Mouse (Mus musculus) hindlimb bud, embryonic 11.5 days (tissue): ENCODE measurements around the gene Dpf1.

Source experiments
- DNase-seq: peaks from one replicate; pipeline ENCODE4 v3.0.0-alpha.2; 2012; ENCODE audit warnings: low read depth, low spot score; ENCODE audit errors: extremely low spot score

Gene Dpf1

DNA sequence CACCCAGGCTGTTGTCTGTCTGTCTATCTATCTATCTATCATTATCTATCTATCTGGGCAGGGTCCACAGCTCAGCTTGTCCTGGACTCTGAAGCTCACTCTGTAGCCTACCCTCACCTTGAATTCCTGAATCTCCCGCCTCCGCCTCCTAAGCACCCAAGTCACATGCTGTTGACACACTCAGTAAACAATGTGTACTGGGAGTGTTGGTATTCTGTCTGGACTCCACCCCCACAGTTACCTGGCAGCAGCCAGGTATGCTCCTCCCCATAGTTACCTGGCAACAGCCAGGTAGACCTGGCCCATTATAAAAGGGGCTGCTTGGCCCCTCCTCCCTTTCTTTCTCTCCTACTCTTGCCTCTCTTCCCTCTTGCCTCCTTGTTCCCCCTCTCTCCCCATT is 15.7 kb upstream of the Dpf1 start:
- DNase-seq = no peak

DNA sequence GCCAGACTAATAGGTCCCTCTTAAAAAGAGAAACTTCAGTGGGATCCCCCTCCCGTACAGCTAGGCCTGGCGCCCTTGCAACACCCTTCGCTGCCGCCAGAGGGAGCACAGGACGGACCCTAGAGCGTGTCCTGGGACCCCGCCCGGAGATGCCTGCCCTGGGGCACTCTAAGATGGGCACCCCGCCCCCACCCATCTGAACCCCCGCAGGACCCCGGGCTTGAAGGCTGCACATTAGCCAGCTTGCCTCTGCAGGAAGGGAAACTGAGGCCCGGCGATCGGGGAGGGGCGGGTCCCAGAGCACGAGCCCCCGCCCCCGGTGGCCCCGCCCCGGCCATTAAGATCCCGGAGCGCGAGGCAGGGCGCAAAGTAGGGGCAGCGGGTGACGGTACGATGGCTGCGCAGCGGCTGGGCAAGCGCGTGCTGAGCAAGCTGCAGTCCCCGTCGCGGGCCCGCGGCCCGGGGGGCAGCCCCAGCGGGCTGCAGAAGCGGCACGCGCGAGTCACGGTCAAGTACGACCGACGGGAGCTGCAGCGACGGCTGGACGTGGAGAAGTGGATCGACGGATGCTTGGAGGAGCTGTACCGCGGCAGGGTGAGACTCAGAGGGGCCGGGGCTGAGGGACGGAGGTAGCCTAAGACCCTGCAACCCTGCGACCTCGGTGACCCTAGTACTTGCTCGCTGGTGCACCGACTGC is 14.7 kb upstream of the Dpf1 start, which contains the start of gene Ppp1r14a:
Ppp1r14a (plus strand) TSS at position 367 of the 697 bp plus-strand sequence.
- DNase-seq = no peak

DNA sequence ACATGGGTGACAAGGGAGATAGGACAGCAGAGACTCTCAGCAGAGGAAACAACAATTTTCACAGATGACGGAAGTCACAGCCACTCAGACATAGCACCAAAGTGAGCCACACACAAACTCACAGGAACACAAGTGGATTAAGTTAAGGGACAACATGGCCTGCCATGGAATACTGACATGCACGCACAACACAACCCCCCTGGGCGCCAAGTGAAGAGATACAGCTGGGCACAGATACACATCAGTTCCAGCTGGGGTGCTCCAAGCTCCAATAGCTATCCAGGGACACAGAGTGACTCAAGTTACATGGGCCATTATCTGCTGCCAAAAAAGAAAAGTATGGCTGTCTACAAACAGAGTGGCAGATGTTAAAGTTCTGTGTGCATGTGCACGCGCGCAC is 13.9 kb upstream of the Dpf1 start:
- DNase-seq = no peak

DNA sequence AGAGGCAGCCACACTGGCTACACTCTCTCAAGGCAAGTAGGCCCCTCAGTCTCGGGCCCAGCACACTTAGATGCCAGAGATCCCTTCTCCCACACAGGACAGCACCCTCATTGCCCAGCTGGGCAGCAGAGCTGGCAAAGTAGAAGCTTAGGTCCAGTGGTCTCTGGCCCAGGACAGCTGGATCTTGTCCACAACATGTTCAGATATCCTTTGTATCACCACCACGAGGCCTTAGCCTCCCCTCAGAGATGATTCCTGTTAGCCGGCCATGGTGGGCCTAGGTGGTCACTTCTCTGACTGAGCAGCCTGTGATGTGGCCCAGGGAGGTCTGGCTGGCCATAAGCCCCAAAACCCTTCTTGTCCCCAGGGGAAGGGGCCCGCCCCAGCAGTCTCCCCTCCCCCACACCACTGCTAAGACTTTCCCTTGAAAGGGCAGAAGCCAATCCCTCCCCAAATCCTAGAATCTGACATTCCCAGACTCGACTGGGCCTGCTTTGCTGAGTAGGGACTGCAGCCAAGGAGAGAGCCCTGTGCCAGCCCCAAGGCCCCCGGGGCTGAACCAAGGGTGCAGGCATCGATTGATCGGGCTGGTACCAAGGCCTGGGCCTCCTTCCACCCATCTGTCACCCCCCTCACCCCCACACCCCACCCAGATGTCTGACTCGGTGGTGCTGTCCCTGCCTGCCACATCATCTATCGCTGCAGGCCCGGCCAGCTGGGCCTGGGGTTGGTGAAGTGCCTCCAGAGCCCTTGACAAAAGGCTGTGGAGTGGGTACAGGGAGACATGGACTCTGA is 12.9 kb upstream of the Dpf1 start:
- DNase-seq = no peak

DNA sequence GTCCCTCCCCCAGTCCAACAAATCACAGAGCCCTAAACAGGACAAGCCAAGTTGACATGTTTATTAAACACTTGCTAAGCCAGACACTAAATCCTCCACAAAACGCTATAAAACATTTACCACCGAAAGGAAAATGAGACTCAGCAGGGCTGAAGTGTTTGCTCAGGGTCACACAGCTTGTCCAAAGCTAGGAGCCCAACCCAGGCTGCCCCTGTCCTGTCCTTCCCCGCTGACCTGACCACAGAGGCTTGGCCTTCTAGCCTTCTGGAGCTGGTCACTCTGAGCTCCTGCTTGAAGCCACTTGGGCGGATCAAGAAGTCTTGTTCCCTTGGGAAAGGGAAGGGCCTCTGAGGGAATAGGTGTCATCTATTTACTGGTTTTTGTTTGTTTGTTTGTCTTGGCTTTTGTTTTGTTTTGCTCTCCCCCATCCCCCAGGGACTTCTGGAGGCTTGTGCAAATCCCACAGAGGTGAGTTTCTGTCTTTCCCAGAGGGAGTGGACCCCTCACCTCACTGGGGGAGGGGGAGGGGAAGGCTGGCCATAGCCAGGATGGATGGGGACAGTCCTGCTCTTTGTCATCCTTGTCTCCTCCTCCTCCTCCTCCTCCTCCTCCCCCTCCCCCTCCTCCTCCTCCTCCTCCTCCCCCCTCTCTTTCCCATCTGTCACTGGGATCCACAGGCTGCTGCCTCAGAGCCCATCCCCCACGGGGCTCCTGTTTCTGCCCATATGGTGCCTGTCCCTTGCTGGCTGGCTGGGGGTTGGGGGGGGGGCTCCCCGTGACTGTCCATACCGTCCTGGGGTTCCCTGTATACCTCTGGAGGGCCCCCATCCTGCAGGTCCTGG is 11.9 kb upstream of the Dpf1 start:
- DNase-seq = no peak

DNA sequence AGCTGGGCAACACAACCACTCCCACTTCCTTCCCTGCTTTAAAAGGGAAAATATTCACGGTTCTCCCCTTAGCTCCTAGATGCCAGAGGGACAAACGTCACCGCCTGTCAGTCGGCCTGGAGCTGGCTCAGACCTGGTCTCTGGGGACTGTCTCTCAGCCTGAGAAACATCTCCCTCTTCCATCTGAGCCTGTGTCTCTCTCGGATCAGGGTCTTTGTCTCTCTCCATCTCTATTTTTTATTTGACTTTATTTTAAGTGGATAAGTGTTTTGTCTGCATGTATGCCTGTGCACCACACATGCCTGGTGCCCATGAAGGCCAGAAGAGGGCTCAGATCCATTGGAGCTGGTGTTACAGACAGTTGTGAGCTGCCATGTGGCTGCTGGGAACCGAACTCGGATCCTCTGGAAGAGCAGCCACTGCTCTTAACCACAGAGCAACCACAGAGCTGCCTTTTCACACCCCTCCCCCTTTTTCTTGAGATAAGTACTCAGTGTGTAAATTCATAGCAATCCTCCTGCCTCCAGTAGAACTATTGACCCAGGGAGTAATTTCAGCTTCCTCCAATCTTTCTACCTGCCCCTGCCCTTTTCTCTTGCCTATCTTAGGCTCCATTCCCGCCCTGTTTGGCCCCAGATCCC is 11.2 kb upstream of the Dpf1 start:
- no peak for DNase-seq

DNA sequence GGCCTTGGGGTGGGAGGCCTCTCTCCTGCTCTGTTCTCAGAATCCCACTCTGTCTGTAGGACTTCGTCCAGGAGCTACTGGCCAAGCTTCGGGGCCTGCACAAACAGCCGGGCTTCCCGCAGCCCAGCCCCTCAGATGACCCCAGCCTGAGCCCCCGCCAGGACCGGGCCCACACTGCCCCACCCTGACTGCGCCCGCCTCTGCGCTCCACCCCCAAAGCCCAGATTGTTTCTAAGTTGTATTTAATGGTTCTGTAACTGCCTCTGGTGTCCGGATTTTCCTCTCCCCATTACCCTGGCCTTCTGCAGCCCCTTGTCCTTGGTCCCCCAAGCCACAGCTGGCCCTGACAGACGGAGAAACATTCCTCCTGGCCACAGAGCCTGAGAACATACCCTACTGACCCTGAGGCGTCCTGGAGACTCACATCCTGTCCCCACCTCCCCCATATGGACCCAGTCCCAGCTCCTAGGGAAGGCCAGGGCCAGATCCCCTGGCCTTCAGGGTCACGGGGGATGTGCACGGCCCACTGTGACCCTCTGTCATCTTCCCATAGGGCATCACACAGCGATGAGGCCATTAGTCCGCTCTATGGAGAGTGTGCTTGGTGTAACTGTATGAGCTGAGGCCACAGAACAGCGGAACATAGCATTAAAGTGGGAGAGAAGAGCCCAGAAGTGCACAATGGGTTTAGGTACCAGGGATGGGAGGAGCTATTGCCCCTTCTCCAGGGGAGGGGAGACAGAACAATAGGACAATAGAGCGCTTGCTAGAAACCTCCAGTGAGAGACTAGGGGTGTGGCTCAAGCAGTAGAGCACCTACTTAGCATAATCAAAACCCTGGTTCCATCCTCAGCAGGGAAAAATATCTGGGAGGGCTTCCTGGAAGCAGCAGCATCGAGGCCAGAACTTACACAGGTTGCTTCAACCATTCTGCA is 10.4 kb upstream of the Dpf1 start:
- no peak for DNase-seq

DNA sequence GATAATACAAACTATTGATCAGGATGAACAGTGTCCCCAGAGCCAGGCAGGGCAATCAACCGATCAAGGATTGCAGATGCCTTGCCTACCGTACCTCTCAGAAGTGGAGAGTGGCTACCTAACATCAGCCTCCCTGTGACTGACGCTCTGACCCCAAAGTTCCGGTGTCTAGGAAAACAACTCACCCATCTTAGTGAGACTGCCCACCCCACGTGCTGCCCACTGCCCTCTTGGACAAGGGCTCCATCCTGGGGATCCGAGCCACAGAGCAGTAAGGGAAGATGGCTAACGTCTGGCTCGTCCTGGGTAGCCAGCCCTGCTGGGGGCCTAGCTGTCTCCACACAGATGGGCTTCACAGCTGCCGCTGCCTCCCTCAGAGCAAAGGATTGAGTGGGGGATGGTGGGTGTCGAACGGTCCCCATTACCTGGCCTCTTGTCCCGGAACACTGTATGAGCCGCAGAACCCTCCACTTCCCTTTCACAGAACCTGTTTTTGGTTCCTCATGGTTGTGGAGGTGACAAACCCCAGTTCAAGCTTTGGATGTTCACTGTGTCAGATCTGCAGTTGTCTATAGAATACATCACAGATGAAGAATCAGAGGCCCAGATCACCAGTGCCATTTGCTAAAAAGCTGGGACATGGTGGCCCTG is 9.5 kb upstream of the Dpf1 start:
- DNase-seq = no peak

DNA sequence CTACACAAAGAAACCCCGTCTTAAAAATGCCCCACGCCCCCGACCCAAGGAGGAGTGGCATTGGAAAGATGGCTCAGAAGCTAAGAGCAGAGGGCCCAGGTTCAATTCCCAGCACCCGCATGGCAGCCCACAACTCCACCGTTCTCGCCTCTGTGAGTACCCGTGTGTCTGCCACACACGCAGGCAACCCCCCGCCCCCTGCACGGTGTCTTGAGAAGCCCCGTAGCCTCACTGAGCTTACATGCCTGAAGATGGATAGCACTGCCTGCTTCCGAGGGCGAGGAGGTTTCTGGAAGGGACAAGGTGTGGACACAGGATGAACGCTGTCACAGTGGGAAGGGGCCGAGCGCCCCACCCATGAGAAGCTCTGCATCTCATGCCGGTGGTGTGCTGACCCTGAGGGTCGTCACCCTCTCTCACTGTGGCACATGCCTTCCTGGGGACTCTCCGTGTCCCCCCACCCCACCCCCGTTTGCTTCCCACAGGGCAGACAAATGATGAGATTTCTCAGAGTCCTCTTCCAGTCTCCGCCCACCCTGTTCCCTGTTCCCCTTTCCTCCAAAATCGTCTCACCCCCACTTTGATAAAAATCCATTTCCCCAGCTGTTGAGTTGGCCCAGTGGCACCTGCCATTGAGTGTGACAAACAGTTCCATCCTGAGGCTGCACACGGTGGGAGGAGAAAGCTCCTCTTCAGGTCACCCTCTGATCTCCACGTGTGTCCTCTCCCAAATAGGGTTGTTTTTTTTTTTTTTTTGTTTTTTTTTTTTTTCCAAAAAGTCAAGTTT is 7.7 kb upstream of the Dpf1 start:
- no peak for DNase-seq

DNA sequence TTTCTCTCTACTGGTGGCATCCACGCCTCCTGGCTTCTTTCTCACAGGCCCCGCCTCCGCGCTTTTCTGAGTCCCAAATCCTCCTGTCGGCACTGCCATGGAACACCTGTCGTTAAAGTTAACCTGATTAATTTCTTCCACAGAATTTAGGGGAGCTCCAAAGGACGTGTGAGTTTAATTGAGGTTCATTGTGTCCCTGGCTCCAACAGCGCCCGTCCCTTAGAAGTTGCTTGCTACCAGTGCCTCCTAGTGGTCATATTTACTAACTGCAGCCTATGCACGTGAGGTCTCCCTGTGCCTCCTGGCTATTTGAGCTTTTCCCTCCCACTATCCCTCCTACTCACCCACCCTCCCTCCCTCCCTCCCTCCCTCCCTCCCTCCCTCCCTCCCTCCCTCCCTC is 6.8 kb upstream of the Dpf1 start:
- DNase-seq = peak; percentile 64

DNA sequence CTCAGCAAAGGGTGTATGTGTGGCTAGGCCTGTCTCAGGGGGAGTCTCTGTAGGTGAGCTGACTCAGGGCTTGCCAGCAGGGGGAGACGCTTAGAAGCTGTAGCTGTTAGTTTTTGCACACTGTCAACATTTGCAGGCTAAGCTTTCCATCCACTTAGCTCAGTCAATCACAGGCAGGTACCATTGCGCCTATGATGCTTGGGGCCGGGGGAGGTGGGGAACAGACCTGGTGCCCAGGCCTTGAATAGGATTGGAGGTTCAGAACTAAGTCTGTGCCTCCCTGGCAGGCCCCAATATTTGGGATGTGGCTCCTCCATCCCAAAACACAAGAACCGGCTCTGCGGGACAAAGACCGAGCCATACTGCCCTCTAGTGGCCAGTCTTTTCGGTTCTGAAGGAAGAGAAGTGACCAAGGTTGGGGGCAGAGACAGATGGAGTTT is 2.6 kb upstream of the Dpf1 start:
- DNase-seq = peak; percentile 72

DNA sequence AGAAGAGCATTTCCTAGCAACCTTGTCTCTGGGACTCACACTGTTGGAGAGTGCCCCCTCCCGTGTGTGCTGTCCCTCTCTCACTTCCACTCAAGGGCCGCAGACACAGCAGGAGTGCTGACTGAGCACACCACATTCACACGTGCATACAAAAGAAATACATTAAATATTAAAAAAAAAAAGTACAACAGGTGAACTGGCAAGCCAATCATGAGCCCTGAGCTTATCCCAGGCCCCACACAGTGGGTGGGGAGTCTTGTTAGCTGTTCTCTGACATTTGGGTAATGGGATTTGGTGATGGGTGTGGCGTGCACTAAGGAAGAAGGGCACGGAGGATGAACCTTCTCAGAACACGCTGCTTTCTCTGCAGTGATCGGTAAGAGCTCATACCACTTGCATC is 1.1 kb upstream of the Dpf1 start:
- DNase-seq = no peak

DNA sequence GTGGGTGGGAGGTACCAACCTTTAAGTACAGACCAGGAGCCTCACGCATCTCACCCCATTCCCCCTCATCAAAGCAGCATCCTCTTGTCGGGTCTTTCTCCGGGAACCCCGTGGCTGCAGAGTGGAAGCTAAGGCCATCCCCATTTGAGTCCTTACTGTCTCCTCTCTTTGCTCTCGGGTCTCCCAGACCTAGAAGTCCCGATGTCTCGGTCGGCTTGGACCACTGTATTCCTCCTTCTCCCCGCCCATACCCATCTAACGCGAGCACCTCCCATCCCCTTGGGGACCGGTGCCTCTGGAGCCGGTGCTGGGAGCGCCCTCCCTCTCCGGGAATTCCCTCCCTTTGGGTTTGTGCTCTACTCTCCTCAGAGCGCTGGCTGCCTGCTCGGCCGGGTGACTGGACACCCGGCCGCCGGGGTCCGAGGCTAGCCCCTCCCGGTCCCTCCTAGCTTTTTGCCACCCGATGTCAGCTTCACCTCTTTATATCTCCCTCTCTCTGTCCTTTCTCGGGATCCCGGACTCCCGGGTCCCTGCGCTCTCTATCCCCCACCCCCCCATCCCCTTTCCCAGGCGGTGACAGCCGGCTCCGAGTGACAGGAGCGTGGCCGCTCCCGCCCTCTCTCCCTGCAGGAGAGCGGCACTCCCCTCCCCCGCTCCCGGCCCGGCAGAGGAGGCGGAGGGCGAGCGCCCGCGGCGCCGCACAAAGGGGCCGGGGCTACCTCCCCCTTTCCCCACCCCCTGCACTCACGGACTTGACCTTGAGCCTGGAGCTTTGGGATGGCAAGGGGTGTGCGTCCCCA is 912 bp downstream of the Dpf1 start:
- no peak for DNase-seq

DNA sequence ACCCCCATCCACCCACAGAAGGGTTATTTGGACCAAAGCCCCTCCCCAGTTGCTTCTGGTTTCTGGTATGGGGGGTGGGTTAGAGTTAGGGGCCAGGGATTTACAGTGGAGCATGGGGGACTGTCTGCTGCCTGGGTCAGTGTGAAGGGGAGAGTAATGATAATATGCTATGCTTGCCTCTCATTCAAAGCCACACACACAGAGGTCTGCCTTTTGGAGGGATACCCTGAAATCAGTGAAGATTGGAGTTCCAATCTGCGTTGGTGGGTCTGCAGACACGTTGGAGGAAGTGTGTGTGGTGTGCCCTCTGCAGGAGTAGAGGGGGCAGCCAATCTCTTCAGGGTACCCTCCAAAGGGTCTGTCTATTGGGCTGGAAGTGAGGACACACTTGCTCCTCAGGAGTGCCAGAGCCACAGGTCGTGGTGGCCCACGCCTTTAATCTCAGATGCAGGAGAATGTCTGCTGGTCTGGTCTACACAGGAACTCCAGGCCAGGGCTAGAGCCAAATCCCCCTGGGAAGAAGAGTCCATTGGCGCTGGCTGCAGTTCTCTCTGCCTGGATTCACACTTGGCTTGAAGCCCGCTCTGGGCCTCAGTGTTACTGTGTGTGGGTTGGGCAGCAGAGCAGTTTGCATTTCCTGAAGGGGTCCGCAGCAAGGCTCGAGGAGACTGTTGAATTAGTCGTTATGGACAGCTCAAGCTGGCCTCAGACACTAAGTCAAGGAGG is 1.7 kb downstream of the Dpf1 start:
- DNase-seq = no peak

DNA sequence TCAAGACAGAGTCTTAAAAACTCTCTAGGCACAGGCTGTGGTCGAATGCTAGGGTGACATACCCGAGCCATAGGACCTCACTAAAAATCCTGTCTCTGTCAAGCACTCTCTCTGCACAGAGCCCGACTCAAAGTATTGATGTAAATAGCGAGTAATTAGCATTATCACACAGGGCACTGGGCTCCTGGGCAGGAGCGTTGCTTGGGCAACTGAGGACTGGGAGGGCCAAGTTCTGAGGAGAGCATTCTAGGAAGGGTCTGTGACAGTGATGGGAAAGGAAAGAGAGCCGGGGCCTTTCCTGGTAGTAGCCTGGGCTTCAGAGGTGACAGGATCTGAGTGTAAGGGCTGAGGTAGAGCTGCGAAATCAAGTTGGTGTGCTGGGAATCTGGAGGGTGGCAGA is 2.4 kb downstream of the Dpf1 start:
- no peak for DNase-seq

DNA sequence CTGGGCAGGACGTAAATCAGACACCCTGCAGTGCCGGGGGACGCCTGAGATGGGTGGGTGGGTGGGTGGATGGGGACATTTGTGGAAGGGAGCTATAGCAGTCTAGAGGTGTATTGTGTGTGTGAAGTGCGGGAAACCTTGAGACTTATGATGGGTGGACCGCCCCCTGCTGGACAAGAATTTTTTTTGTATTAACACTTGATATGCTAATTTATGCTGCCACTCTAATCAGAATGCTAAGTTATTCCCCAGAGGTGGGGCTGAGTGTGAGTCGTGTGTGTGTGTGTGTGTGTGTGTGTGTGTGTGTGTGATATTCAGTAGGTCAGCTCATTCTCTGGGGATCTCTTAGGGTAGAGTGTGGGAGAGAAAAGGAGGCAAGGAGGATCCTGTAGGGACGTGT is 2.9 kb downstream of the Dpf1 start:
- no peak for DNase-seq
